Mouse (Mus musculus) B cell, adult 62 days (primary cell): ENCODE data around the gene Gm4302. TPM values are rescaled to one million over a fixed set of nuclear protein-coding genes. Genes with fewer than 3 reads are reported as not detected.

Experiments used
- total RNA-seq: library from RNA; stranded (reverse); gene quantifications from 4 replicates; pipeline ENCODE4 v1.2.4, GENCODE M21; 2023

Gene Gm4302
- total RNA-seq: not detected in 4 replicates

GRCm38 (mm10) chr10:100340536-100340935 lies at the start of gene Gm4302:
Gene Gm4302 (plus strand): TSS chr10:100340836.

GRCm38 (mm10) chr10:100335376-100335775 lies 5.3 kb upstream of the Gm4302 start, which contains the start of gene Gm4301:
Gene Gm4301 (plus strand): TSS chr10:100335676.

GRCm38 (mm10) chr10:100345672-100346071 lies 5.0 kb downstream of the Gm4302 start, which contains the start of gene Gm4303:
Gene Gm4303 (plus strand): TSS chr10:100345972.

GRCm38 (mm10) chr10:100350793-100351192 lies 10.2 kb downstream of the Gm4302 start, which contains the start of gene Gm4305:
Gene Gm4305 (plus strand): TSS chr10:100351093.

GRCm38 (mm10) chr10:100361038-100361437 lies 20.4 kb downstream of the Gm4302 start, which contains the start of gene Gm4307:
Gene Gm4307 (plus strand): TSS chr10:100361338.

GRCm38 (mm10) chr10:100382460-100382859 lies 41.8 kb downstream of the Gm4302 start, which contains the start of gene Gm4312:
Gene Gm4312 (minus strand): TSS chr10:100382560.

Other genes with a start within 250 kb of the Gm4302 start
- gene Gm4301, start 5.2 kb upstream of the Gm4302 start, total RNA-seq: not detected in 4 replicates
- gene Gm4303, start 5.1 kb downstream of the Gm4302 start, total RNA-seq: not detected in 4 replicates
- gene Gm4305, start 10.3 kb downstream of the Gm4302 start, total RNA-seq: not detected in 4 replicates
- gene Gm4307, start 20.5 kb downstream of the Gm4302 start, total RNA-seq: not detected in 4 replicates
- not detected in 4 replicates for gene Gm4312, start 41.7 kb downstream of the Gm4302 start, total RNA-seq
- 1.8 to 2.8 TPM (median 2.1 TPM) in 4 replicates for gene Tmtc3, start 146.5 kb downstream of the Gm4302 start, total RNA-seq
- gene Cep290, start 146.7 kb downstream of the Gm4302 start, total RNA-seq: 2.6 to 5.5 TPM (median 4.0 TPM) in 4 replicates
- gene 4930430F08Rik, start 249.6 kb downstream of the Gm4302 start, total RNA-seq: 4.3 to 8.6 TPM (median 5.4 TPM) in 4 replicates
- not detected in 4 replicates for gene 1700017N19Rik, start 249.6 kb downstream of the Gm4302 start, total RNA-seq